Mouse (Mus musculus): ENCODE results near the gene Stbd1. TPM values are rescaled to one million over a fixed set of nuclear protein-coding genes. Genes with fewer than 3 reads are reported as not detected.

Gene Stbd1
- not detected in 2 replicates for polyA plus RNA-seq (2012)

- no peak for TF ChIP-seq GATA1 (IDR thresholded peaks at IDR 0.05; ENCODE audit: low read length)
Measured at GRCm38 (mm10) chr5:92602691-92603690, at the start of gene Stbd1. Gene Stbd1 (plus strand): TSS chr5:92603041.

GRCm38 (mm10) chr5:92553939-92554338, 48.9 kb upstream of the Stbd1 start:
- TF ChIP-seq GATA1 (IDR thresholded peaks at IDR 0.05; ENCODE audit: low read length) = no peak

- no peak for TF ChIP-seq GATA1 (IDR thresholded peaks at IDR 0.05; ENCODE audit: low read length)
Measured at GRCm38 (mm10) chr5:92554443-92554842, 48.4 kb upstream of the Stbd1 start.

GRCm38 (mm10) chr5:92554891-92555511, 47.8 kb upstream of the Stbd1 start, which contains the start of gene Fam47e:
Gene Fam47e (plus strand): TSS chr5:92555069.
- no peak for TF ChIP-seq GATA1 (IDR thresholded peaks at IDR 0.05; ENCODE audit: low read length)

- TF ChIP-seq GATA1 (IDR thresholded peaks at IDR 0.05; ENCODE audit: low read length) = no peak
Measured at GRCm38 (mm10) chr5:92555905-92556304, 46.9 kb upstream of the Stbd1 start.

- TF ChIP-seq GATA1 (IDR thresholded peaks at IDR 0.05; ENCODE audit: low read length) = no peak
Measured at GRCm38 (mm10) chr5:92557508-92557907, 45.3 kb upstream of the Stbd1 start.

GRCm38 (mm10) chr5:92560201-92560600, 42.6 kb upstream of the Stbd1 start:
- TF ChIP-seq GATA1 (IDR thresholded peaks at IDR 0.05; ENCODE audit: low read length) = no peak

GRCm38 (mm10) chr5:92562002-92562401, 40.8 kb upstream of the Stbd1 start:
- no peak for TF ChIP-seq GATA1 (IDR thresholded peaks at IDR 0.05; ENCODE audit: low read length)

GRCm38 (mm10) chr5:92571232-92571631, 31.6 kb upstream of the Stbd1 start:
- TF ChIP-seq GATA1 (IDR thresholded peaks at IDR 0.05; ENCODE audit: low read length) = no peak

GRCm38 (mm10) chr5:92579559-92579958, 23.3 kb upstream of the Stbd1 start:
- TF ChIP-seq GATA1 (IDR thresholded peaks at IDR 0.05; ENCODE audit: low read length) = no peak

- TF ChIP-seq GATA1 (IDR thresholded peaks at IDR 0.05; ENCODE audit: low read length) = no peak
Measured at GRCm38 (mm10) chr5:92585932-92586331, 16.9 kb upstream of the Stbd1 start.

- no peak for TF ChIP-seq GATA1 (IDR thresholded peaks at IDR 0.05; ENCODE audit: low read length)
Measured at GRCm38 (mm10) chr5:92595026-92595425, 7.8 kb upstream of the Stbd1 start.

- no peak for TF ChIP-seq GATA1 (IDR thresholded peaks at IDR 0.05; ENCODE audit: low read length)
Measured at GRCm38 (mm10) chr5:92596865-92597264, 6.0 kb upstream of the Stbd1 start.

- TF ChIP-seq GATA1 (IDR thresholded peaks at IDR 0.05; ENCODE audit: low read length) = no peak
Measured at GRCm38 (mm10) chr5:92599030-92599429, 3.8 kb upstream of the Stbd1 start.

- TF ChIP-seq GATA1 (IDR thresholded peaks at IDR 0.05; ENCODE audit: low read length) = no peak
Measured at GRCm38 (mm10) chr5:92604452-92605247, 1.8 kb downstream of the Stbd1 start.

All from G1E-ER4 (cell line).